Mouse (Mus musculus) CD4-positive, CD25-positive, alpha-beta regulatory T cell, adult 4 months (primary cell): ENCODE results near the gene Rpl7l1. TPM values are rescaled to one million over a fixed set of nuclear protein-coding genes. Genes with fewer than 3 reads are reported as not detected.
"Not testable (repeated sequence)": the region's sequence is repeated elsewhere in the genome, so short reads cannot be mapped to it uniquely, and the experiment has no call there.

Experiments
- ATAC-seq: one replicate; pipeline ENCODE4 v1.8.0; 2017
- polyA plus RNA-seq, 2 experiments: library from polyadenylated mRNA; unstranded; fragments of 100-300 nt; shearing (Covaris generic); gene quantifications; one replicate each; pipeline ENCODE4 v1.2.1; 2017

Gene Rpl7l1
- polyA plus RNA-seq, 2 experiments from 2014 or later: 159 to 205 TPM

DNA sequence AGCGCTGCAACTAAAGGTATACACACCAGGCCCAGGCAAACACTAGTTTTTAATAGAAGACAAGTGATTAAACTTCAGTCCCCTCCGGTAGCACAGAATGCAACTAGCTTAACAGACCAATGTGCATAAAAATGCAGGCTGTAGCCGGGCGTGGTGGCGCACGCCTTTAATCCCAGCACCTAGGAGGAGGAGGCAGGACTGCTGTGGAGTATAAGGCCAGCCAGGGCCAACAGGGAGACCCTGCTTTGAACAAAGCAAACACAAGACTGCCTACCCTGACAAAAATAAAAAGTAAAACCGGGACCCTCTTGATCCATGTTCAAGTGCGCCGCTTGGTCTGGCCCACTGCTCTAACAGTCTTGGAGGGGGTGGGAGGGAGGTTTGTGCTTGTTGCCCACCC is 7.4 kb downstream of the Rpl7l1 start:
- ATAC-seq: no peak

DNA sequence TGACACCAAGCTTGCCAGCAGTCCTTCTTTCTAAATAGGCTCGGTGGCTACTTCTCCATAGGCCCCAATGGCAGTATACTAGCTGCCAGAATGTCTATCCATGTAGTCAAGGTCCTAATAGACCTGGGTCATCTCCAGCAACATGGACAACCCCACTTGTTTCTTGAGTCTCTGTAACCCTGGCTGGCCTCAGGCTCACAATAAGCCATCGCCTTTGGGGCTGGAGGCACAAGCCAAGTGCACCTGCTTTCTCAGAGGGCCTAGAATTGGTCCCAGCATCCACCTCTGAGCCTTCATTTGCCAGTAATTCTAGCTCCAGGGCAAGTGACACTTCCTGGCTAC is 8.4 kb downstream of the Rpl7l1 start:
- ATAC-seq: no peak

DNA sequence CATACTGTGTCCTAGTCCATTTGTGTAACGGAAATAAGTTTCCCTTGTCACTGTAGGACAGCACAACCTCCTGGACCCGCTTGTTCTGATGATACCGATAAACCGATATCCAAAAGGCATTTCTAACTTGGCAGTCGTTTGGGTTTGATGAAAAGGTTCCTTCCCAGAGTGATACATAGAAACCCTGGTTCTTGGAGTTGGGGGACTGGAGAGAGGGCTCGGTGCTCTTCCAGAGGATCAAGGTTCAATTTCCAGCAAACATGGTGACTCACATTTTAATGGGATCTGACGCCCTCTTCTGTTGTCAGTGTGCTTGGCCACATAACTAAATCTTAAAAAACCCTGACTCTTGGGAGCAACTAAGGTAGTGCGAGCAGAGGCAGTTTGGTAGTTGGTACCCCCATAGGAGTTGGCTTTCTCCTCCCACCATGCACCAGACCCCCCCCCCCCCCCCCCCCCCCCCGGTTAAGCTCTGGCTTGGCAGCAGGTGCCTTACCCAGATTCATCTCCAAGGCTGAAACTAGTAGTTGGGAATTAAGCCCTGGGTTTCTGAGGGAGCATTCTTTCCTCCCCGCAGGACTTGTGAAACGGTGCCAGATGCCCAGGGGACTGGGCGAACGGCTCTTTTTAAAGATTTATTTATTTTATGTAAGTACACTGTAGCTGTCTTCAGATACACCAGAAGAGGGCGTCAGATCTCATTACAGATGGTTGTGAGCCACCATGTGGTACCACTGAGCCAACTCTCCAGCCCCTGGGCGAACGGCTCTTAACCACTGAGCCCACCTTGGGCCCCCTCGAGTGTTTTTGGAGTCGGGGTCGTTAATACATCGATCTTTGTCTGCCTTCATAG is 9.0 kb downstream of the Rpl7l1 start:
- ATAC-seq: no peak

GRCm38 (mm10) chr17:46772404-46773277 is 9.8 kb downstream of the Rpl7l1 start, which contains the start of gene 2310039H08Rik:
2310039H08Rik (plus strand) TSS chr17:46772635.
- peak; percentile 92 for ATAC-seq

GRCm38 (mm10) chr17:46772038-46772403 is 10.5 kb downstream of the Rpl7l1 start:
- ATAC-seq: peak; percentile 16

DNA sequence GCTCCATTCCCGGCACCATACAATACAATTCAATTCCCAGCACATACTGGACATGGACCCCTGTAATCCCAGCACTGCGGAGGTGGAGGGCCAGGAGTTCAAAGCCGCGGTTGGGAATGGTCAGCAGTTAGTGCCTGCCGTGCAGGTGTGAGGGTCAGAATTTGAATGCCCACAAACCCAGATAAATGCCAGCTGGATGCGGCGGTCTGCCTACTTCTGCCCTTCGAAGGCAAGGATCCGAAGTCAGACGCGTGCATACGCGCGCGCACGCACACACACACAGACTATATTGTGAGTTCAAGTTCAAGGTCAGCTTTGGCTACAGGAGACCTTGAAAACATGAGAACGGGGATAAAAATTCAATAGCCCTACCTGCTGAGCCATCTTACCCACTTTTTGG is 10.9 kb downstream of the Rpl7l1 start:
- no peak for ATAC-seq

- no peak for ATAC-seq
Measured at GRCm38 (mm10) chr17:46771025-46771424, 11.4 kb downstream of the Rpl7l1 start.

DNA sequence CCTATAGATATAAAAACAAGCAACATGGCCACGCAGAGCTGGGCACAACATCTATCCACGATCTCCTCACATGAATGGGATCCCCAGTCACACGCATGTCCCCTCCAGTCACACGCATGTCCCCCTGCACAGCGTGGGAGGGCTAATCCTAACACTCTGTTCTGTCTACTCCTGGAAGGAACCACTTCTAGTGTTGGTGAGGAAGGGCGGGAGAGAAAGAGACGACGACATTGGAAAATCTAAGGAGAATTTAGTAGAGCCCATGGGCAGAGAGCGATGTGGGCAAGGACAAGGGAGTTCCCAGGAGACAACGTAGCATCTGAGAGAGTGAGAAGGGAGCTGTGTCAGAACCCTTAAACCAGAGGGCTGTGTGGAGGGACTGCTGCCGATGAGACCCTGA is 11.9 kb downstream of the Rpl7l1 start:
- no peak for ATAC-seq

DNA sequence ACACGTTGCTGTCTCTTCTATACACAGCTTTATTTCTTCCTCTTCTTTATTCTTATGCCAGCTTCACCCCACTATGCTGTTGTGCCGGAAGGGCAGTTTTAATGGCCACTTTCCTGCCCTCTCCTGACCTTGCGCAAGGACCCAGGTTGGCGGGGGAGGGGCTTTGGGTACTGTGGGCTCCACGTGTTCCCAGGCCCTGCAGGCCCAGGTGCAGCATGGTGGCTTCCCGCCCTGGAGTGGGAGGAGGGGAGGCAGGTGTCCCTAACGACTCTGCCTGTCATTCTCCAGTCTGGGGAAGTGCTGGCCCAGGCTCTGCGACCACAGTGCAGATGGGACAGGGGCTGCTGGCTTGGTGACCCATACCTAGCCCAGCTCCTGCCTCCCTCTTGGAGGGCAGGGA is 14.6 kb downstream of the Rpl7l1 start:
- no peak for ATAC-seq

GRCm38 (mm10) chr17:46764916-46765315 is 17.6 kb downstream of the Rpl7l1 start:
- ATAC-seq: not testable (repeated sequence)

DNA sequence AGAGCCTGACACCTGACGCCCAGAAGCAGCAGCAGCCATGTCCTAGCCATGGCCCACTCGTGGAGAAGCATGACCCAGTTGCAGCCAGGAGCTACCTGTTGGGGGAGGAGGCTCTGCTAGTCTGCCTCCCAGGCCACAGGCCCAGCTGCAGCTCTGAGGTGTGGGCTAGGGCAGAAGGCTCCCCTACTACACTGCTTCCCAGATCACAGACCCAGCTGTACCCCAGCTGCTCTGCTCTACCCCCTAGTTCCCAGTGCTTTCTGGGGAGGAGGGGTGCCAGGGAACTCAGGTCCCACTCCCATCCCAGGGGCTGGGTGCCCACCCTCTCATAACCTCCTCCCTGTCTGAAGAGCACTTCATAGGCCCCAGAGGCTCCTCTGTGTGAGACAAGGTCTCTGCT is 18.9 kb downstream of the Rpl7l1 start, which contains the start of gene Ptcra:
Gene Ptcra (minus strand): TSS at position 169 of the 400 bp plus-strand sequence.
- ATAC-seq: no peak

DNA sequence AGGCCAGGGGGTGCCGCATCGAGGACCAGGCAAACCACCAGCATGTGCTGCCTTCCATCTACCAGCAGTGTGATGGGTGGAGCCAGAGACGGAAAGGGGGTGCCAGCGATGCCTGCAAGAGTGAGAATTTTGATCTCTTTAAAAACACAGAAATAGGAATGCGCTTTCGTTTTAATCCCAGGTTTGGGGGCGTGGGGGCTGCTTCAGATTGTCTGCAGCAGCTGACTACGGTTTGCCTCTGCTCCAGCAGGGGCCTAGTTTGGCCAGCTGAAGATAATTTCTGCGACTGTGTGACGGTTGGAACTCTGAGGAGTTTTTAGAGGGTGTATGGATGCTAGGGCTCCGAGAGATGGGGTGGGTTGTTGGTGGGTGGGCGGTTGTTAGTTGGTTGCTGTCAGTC is 23.7 kb downstream of the Rpl7l1 start:
- no peak for ATAC-seq

- peak; percentile 96 for ATAC-seq
Measured at GRCm38 (mm10) chr17:46751794-46752556, 30.5 kb downstream of the Rpl7l1 start, which contains the start of gene Cnpy3. Cnpy3 (minus strand) TSS chr17:46752214.

GRCm38 (mm10) chr17:46751056-46751793 is 31.2 kb downstream of the Rpl7l1 start:
- peak; percentile 33 for ATAC-seq

DNA sequence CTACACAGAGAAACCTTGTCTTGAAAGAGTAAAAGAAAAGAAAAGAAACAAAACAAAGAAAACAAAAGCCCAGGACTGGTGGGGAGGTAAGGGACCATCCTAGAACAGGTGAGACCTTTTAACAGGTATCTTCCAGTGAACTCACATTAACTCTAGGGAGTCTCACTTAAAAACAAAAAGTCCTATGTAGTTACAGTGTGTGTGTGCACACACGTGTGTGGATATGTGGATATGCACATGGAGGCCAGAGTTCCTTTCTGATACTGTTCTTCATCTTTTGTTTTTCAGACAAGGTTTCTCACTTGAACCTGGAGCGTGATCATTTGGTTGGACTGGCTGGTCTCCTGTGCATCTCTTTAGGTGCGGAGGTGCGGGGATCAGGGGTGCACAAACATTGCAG is 31.9 kb downstream of the Rpl7l1 start:
- ATAC-seq: no peak

DNA sequence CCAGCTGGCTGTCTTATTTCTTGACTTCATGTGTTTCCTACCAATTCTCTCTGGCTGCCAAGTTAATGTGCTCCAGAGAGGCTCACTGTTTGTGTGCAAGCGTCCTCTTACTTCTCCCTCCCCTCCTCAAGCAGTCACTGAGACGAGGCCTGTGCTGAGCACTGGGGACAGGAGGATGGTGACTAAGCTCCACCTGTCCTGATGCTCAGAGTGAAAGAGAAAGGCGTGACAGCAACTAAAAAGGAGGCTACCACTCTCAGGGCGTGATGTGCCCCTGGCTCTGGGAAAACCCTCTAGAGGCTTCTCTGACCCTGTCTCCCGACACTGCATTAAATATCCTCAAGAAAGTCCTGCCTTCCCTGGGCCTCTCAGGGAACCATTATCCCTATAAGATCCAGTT is 33.2 kb downstream of the Rpl7l1 start:
- no peak for ATAC-seq

DNA sequence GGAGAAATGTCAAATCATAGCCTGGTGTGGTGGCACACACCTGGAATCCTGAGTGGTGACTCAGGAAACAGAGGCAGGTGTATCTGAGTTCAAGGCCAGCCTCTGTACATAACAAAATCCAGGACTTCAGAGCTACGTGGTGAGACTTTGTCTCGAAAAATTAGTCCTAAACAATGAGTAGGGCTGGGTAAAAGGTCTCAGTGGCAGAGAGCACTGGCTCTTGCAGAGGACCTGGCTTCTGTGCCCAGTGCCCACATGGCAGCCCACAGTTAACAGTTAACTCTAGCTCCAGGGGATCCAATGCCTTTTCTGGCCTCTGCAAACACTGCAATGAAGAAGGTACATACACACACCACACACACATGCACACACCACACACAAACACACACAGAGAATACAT is 34.7 kb downstream of the Rpl7l1 start:
- no peak for ATAC-seq

DNA sequence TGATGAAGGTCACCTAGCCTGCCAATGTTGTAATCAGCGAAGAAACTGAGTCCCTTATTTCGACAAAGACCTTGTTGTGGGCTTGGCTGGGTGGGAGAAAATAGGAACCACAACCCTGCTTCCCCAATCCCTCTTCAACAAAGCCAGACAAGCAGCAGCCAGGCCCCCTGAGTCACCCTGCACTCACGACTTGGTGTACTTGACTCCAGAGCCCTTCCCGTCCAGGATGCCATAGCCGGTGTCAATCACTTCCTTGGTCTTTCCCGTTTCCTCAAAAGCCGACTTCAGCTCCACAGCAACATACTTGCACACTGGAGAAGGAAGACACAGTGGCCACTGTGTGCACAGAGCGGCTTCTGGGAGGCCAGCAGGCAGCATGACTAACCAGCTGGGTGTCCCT is 35.2 kb downstream of the Rpl7l1 start:
- ATAC-seq: no peak

DNA sequence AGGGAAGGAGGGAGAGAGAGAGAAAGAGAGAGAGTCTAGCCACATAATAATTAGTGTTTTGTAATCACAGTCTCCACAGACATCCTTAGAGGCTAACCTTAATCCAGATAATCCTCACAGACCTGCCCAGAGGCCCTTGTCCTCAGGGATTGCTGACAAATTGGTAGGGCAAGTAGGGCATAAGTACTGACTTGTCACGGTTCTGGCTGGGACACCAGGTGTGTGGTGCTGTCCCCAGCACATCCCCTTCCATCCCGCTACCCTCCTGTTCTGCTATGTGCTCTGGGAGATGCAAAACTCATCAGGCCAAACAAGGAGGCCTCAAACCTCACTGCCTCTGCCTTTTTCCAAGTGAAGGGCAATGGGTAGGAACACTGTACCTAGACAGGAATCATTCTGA is 37.0 kb downstream of the Rpl7l1 start:
- no peak for ATAC-seq

DNA sequence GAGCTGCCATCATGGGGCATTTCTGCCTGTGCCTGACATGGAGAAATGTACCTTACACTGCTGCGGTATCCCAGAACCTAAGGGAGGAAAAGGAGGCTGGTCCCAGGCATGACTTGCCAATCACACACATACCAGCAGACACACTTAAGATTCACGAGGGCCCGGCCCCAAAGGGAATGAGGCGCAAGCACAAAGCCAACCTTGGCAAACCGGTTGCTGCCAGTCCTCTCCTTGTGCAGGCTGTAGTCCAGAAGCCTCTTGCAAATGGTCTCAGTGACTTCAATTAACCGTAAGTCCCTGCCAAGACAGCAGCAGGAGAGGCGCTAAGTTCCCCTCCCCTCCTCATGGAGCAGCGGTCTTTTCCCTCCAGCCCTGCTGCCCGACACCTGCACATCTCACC is 39.5 kb downstream of the Rpl7l1 start:
- ATAC-seq: no peak

- ATAC-seq: no peak
Measured at GRCm38 (mm10) chr17:46741305-46741704, 41.2 kb downstream of the Rpl7l1 start.

DNA sequence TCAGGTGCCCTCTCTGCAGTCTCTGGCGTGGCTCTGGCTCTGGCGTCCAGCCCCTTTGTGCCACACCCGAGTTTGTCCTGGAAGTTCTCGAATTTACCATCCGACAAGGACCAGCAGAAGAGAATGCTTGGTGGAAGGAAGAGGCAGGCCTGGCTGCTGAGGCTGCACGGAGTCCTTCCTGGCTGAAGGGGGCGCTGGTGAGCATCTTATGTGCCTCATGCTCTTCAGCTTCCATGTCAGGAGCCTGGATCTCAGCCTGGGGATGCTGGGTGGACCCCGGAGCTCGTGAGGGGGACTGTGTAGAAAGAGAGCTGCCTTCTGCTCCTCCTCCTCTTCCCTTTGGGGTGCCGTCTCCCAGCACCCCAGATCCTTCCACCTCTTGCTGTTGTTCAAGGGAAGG is 46.3 kb downstream of the Rpl7l1 start:
- no peak for ATAC-seq
